Mouse (Mus musculus) layer of hippocampus, adult 6 months (tissue): ENCODE data around the gene Il1f10. TPM values are rescaled to one million over a fixed set of nuclear protein-coding genes. Genes with fewer than 3 reads are reported as not detected.

Source experiments
- long read RNA-seq, 2 experiments: library from polyadenylated mRNA; unstranded; transcript quantifications; one replicate each; pipeline ENCODE4 v2.0.0; 2019 to 2020
- polyA plus RNA-seq: library from polyadenylated mRNA; unstranded; fragments of <200 nt; fragmentation: Nextera tagmentation; gene quantifications from 2 replicates; pipeline ENCODE4 v1.2.3, GENCODE M21; 2021

Il1f10 gene
- not detected in 2 replicates for polyA plus RNA-seq
- long read RNA-seq, experiment 1, result 0 reads
- long read RNA-seq, experiment 2, result 0 reads

GRCm38 (mm10) chr2:24290896-24291295 is at the start of gene Il1f10:
Gene Il1f10, plus strand, starts transcription at chr2:24291196.

GRCm38 (mm10) chr2:24276654-24277053 is 14.3 kb upstream of the Il1f10 start, which contains the start of gene Il1f5:
Gene Il1f5, plus strand, starts transcription at chr2:24276954.

GRCm38 (mm10) chr2:24336545-24336944 is 45.5 kb downstream of the Il1f10 start, which contains the start of gene Il1rn:
Gene Il1rn, plus strand, starts transcription at chr2:24336853.

Other genes starting within 250 kb of the Il1f10 start
- 29.5 and 33.1 TPM in 2 replicates for gene Hnmt, start 241.8 kb upstream of the Il1f10 start, polyA plus RNA-seq
- gene Tbpl2, start 194.6 kb upstream of the Il1f10 start, polyA plus RNA-seq, result not detected in 2 replicates
- gene Il1f8, start 138.0 kb upstream of the Il1f10 start, polyA plus RNA-seq, result not detected in 2 replicates
- gene Il1f9, start 104.7 kb upstream of the Il1f10 start, polyA plus RNA-seq, result not detected in 2 replicates
- gene Il1f6, start 75.8 kb upstream of the Il1f10 start, polyA plus RNA-seq, result not detected in 2 replicates
- not detected in 2 replicates for gene Il1f5, start 14.2 kb upstream of the Il1f10 start, polyA plus RNA-seq
- gene Il1rn, start 45.7 kb downstream of the Il1f10 start, polyA plus RNA-seq, result 0.11 TPM in 1 of 2 replicates, not detected in the other
- gene Psd4, start 76.4 kb downstream of the Il1f10 start, polyA plus RNA-seq, result 0.28 and 0.53 TPM in 2 replicates
- gene Pax8, start 184.4 kb downstream of the Il1f10 start, polyA plus RNA-seq, result 0.36 and 0.49 TPM in 2 replicates